In the genomic region with DNA sequence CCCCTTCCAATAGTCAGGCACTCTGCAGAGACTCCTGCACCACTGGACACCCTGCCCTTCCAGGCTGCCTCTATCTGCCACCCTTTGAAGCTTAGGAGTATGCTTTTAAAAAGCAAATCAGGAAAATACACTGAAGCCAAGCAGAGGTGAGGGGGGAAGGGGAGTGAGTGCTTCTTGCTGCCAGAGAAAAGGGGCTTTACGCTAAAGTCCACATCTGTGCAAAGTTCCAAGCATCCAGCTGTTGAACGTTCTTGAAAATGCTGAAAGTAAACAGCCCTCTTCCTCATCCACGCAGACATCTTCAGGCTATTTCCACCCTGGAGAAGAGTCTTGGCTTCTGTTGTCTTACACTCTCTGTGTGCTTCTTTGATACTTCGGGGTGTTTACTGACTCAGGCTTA, we compare ENCODE assay signal across 17 mouse cellular contexts. TPM values are rescaled to one million over a fixed set of nuclear protein-coding genes. Genes with fewer than 3 reads are reported as not detected.
DNase-seq lines count a peak whose midpoint lies in the region; ATAC-seq and TF ChIP-seq lines count a peak whose summit lies in the region.
"Had no signal": no experiment of that assay in that cellular context is flagged by ENCODE, and none has a peak within 500 bp of the region (broad histone marks: within the 10 kb centered on the region; RNA-seq: fewer than 3 reads in every experiment).

No protein-coding gene starts in this region.

- no peaks in the 10 kb centered on the region for H3K36me3 ChIP-seq in heart, adult 2 months (ENCODE audit: control insufficient read depth, insufficient read depth, low read length)
- H3K36me3 ChIP-seq in kidney, embryonic 16.5 days (ENCODE audit: insufficient read depth, low read length) = no peaks in the 10 kb centered on the region
- H3K36me3 ChIP-seq in embryonic facial prominence, embryonic 14.5 days (ENCODE audit: control insufficient read depth, insufficient read depth, low read length) = no peaks in the 10 kb centered on the region
- H3K36me3 ChIP-seq in myocyte (ENCODE audit: control insufficient read depth, insufficient read depth) = no peaks in the 10 kb centered on the region
- H3K36me3 ChIP-seq: forebrain, embryonic 12.5 days; liver, embryonic 12.5 days; midbrain, embryonic 15.5 days had no signal

- WGBS in heart, adult 2 months = 45% methylated on average over 4 of the region's 4 CpGs
- WGBS in kidney, embryonic 16.5 days = 39% methylated on average over 4 of the region's 4 CpGs
- WGBS in embryonic facial prominence, embryonic 14.5 days = 29% methylated on average over 4 of the region's 4 CpGs

- ATAC-seq in kidney, embryonic 16.5 days (ENCODE audit: low FRiP score, low TSS enrichment) = no peak
- no peak for ATAC-seq in embryonic facial prominence, embryonic 14.5 days (ENCODE audit: low read depth)
- ATAC-seq: liver, embryonic 12.5 days; midbrain, embryonic 15.5 days had no signal

- H3K79me2 ChIP-seq in heart, adult 2 months (replicated peaks; ENCODE audit: control insufficient read depth, insufficient read depth, low read length) = no peaks in the 10 kb centered on the region
- H3K79me2 ChIP-seq in myocyte (ENCODE audit: control insufficient read depth, insufficient read depth) = no peaks in the 10 kb centered on the region

- no peaks in the 10 kb centered on the region; the same call in 1 of the 2 replicates for H3K4me1 ChIP-seq in heart, adult 2 months (ENCODE audit: control insufficient read depth, insufficient read depth, low read length)
- peaks cover 26% of the 10 kb centered on the region for H3K4me1 ChIP-seq in kidney, embryonic 16.5 days (ENCODE audit: insufficient read depth, low read length)
- H3K4me1 ChIP-seq in embryonic facial prominence, embryonic 14.5 days (ENCODE audit: control insufficient read depth, insufficient read depth, low read length) = peaks cover 4% of the 10 kb centered on the region; the same call in 1 of the 2 replicates
- H3K4me1 ChIP-seq: forebrain, embryonic 12.5 days; liver, embryonic 12.5 days; midbrain, embryonic 15.5 days had no signal

- H3K4me3 ChIP-seq in heart, adult 2 months = no peak overlapping the region
- no peak overlapping the region for H3K4me3 ChIP-seq in kidney, embryonic 16.5 days (ENCODE audit: low read length)
- H3K4me3 ChIP-seq in embryonic facial prominence, embryonic 14.5 days (ENCODE audit: low read depth, low read length) = no peak overlapping the region
- H3K4me3 ChIP-seq in myocyte = no peak overlapping the region
- H3K4me3 ChIP-seq: forebrain, embryonic 12.5 days; gastrocnemius, adult 2 months; liver, embryonic 12.5 days; midbrain, embryonic 15.5 days had no signal

- TF ChIP-seq CTCF in heart, adult 2 months (IDR thresholded peaks at IDR 0.05) = no peak

- TF ChIP-seq POLR2A in heart, adult 2 months (IDR thresholded peaks at IDR 0.05; ENCODE audit: insufficient read depth, low read depth, low read length) = no peak
- no peak for TF ChIP-seq POLR2A in myocyte (IDR thresholded peaks at IDR 0.05; ENCODE audit: insufficient read length, low read depth)

- peak overlapping the region; percentile 49; the same call in 1 of the 2 replicates for H3K27ac ChIP-seq in heart, adult 2 months
- peak overlapping the region; percentile 68 for H3K27ac ChIP-seq in kidney, embryonic 16.5 days (ENCODE audit: low read length)
- H3K27ac ChIP-seq in embryonic facial prominence, embryonic 14.5 days (replicated peaks; ENCODE audit: low read depth, low read length) = peak overlapping the region; percentile 57
- H3K27ac ChIP-seq: forebrain, embryonic 12.5 days; gastrocnemius, adult 2 months; liver, embryonic 12.5 days; midbrain, embryonic 15.5 days had no signal

- no peaks in the 10 kb centered on the region for H3K9me3 ChIP-seq in kidney, embryonic 16.5 days (ENCODE audit: low read length)
- H3K9me3 ChIP-seq in embryonic facial prominence, embryonic 14.5 days (ENCODE audit: control insufficient read depth, low read length) = no peaks in the 10 kb centered on the region
- H3K9me3 ChIP-seq: forebrain, embryonic 12.5 days; liver, embryonic 12.5 days; midbrain, embryonic 15.5 days had no signal

- intact Hi-C loops in heart, adult 2 months (cut with DNase I) = no loop called here
- intact Hi-C loops in heart, postnatal 14 days (cut with DNase I) = no loop called here

- H3K27me3 ChIP-seq in heart, adult 2 months (ENCODE audit: control insufficient read depth, insufficient read depth, low read length) = no peaks in the 10 kb centered on the region
- H3K27me3 ChIP-seq in kidney, embryonic 16.5 days (ENCODE audit: insufficient read depth, low read length) = no peaks in the 10 kb centered on the region
- H3K27me3 ChIP-seq in embryonic facial prominence, embryonic 14.5 days (replicated peaks; ENCODE audit: control insufficient read depth, insufficient read depth, low read length) = no peaks in the 10 kb centered on the region
- no peaks in the 10 kb centered on the region for H3K27me3 ChIP-seq in myocyte (ENCODE audit: control insufficient read depth, insufficient read depth, insufficient read length)
- H3K27me3 ChIP-seq: forebrain, embryonic 12.5 days; liver, embryonic 12.5 days; midbrain, embryonic 15.5 days had no signal

- DNase-seq in heart, adult 2 months = no peak
- DNase-seq in heart, postnatal 14 days = no peak
- no peak for DNase-seq in kidney, adult 9 months
- peak; percentile 71 for DNase-seq in embryonic facial prominence, embryonic 14.5 days (ENCODE audit: low spot score)
- DNase-seq in right cerebral cortex, adult 2 months (ENCODE audit: low spot score in 2 of 2) = no peak
- no peak for DNase-seq in ovary, adult 18-20 months (ENCODE audit: low spot score)
- DNase-seq: adrenal gland, adult 2 months; cerebellum, adult 9-11 months; gastrocnemius, adult 2 months; spleen, adult 18-20 months; thymus, adult 18-20 months had no signal

- H3K4me2 ChIP-seq in kidney, embryonic 16.5 days (replicated peaks; ENCODE audit: low read depth, low read length) = no peak overlapping the region
- H3K4me2 ChIP-seq in embryonic facial prominence, embryonic 14.5 days (ENCODE audit: low read depth, low read length) = peak overlapping the region; percentile 7
- peak overlapping the region; percentile 36 for H3K4me2 ChIP-seq in myocyte (ENCODE audit: low read depth)
- H3K4me2 ChIP-seq: forebrain, embryonic 12.5 days; heart, embryonic 11.5 days; liver, embryonic 12.5 days; midbrain, embryonic 15.5 days had no signal

- no peak overlapping the region for H3K9ac ChIP-seq in heart, adult 2 months (ENCODE audit: low read depth, low read length)
- H3K9ac ChIP-seq in kidney, embryonic 16.5 days (replicated peaks; ENCODE audit: low read length) = 0 out of 2 replicates have a peak overlapping the region, but pooled peaks have one; percentile 24
- no peak overlapping the region for H3K9ac ChIP-seq in embryonic facial prominence, embryonic 14.5 days (ENCODE audit: low read depth, low read length)
- H3K9ac ChIP-seq: forebrain, embryonic 12.5 days; liver, embryonic 12.5 days; midbrain, embryonic 15.5 days had no signal

- no peak for TF ChIP-seq EP300 in heart, adult 2 months (IDR thresholded peaks at IDR 0.05; ENCODE audit: insufficient read depth, low read depth, low read length)

- H3ac ChIP-seq in myocyte (ENCODE audit: control insufficient read depth, insufficient read length) = no peak overlapping the region

TF ChIP-seq in myocyte, 11 proteins besides CTCF, POLR2A, EP300 and RAD21:
- TF ChIP-seq REST (IDR thresholded peaks at IDR 0.05; ENCODE audit: insufficient read depth, insufficient read length) (no peak), SRF (IDR thresholded peaks at IDR 0.05; ENCODE audit: control insufficient read depth, insufficient read length, low read depth) (no peak), MAX (IDR thresholded peaks at IDR 0.05; ENCODE audit: low read depth) (no peak), MYOG (IDR thresholded peaks at IDR 0.05; ENCODE audit: control insufficient read depth in 1 of 3, insufficient read depth in 1 of 3, insufficient read length in 2 of 3, low read depth in 2 of 3) (no peak), POLR2AphosphoS2 (IDR thresholded peaks at IDR 0.05; ENCODE audit: insufficient read length, low read depth) (no peak), TCF3 (IDR thresholded peaks at IDR 0.05; ENCODE audit: insufficient read length, low read depth) (no peak), TCF12 (IDR thresholded peaks at IDR 0.05; ENCODE audit: insufficient read depth, poor library complexity, severe bottlenecking) (no peak), E2F4 (IDR thresholded peaks at IDR 0.05; ENCODE audit: insufficient read depth) (no peak), MYOD1 (IDR thresholded peaks at IDR 0.05; ENCODE audit: control insufficient read depth in 1 of 3, insufficient read length in 2 of 3, low read depth in 2 of 3) (no peak), CEBPB (IDR thresholded peaks at IDR 0.05; ENCODE audit: insufficient read depth, poor library complexity, severe bottlenecking) (no peak), USF1 (IDR thresholded peaks at IDR 0.05; ENCODE audit: low read depth) (no peak)

RNA-seq across cellular contexts. Expression of a gene that starts 34.6 kb away (rescaled TPM):
- 1 to 10 TPM; 5.4 to 5.8 TPM for total RNA-seq in heart, adult 2 months (2021)
- polyA plus RNA-seq in heart, adult 2 months (2012; rRNA removed) = 4.6 and 7.8 TPM in 2 replicates
- total RNA-seq in heart, postnatal 14 days (2021) = 10 to 100 TPM in 1 of 2 experiments, 1 to 10 TPM in 1; 8.0 to 10.2 TPM
- polyA plus RNA-seq in kidney, embryonic 16.5 days (2015; fragmentation: Nextera tagmentation; extraction: Ambion mirVana) = 5.4 and 8.5 TPM in 2 replicates
- polyA plus RNA-seq in embryonic facial prominence, embryonic 14.5 days (2014; fragmentation: Nextera tagmentation; extraction: Ambion mirVana) = 19.7 and 20.1 TPM in 2 replicates
- polyA plus RNA-seq in myocyte (2012; fragmentation: generic; extraction: Trizol) = not detected
